Mouse (Mus musculus) kidney, postnatal 25 days (tissue): Measurements from ENCODE around the gene Sumf2.
"Not testable (repeated sequence)": the region's sequence is repeated elsewhere in the genome, so short reads cannot be mapped to it uniquely, and the experiment has no call there.

Experiments used
- DNase-seq, 2 experiments: peaks; one replicate each; pipeline ENCODE4 v3.0.0; 2021; ENCODE audit warnings: mixed read lengths in 2 of 2

The Sumf2 gene

DNA sequence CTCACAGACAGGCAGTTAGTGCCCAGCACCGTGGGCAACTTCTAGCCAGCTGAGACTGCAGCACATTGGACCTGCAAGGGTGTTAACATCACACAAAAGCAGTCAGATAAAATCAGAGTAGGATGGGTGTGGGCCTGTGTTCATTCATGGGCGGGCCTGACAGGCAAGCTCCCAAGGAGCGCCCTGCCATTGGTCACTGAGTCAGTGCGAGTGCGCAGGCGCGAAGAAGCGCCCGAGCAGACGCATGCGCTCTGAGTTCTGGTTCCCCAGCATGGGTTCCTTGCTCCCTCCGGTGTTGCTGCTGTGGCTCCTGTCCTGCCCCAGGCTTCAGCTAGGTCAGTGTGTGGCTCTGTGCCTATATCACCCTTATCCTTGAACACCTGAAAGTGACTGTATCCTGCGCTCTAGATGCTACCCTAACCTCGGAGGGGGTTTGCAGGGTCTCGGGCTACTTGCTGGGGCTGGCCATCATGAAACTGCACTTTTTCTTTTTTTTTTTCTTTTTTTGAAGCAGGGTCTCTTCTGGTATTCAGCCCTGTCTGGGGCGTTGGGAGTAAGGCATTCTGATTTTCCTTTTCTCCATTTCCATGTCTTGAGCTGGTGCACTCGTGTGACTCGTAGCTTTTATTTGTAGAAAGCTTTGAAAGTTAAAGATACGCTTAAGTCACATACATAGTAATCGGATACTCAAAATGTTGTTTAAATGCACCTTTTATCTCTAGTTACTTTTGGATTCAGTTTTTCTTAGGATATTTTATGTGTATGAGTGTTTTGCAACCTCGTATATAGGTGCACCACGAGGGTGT is at the start of gene Sumf2:
TSS of gene Sumf2 (plus strand) at position 235 of the 806 bp plus-strand sequence.
- peak; percentile 95 to 97 for DNase-seq

DNA sequence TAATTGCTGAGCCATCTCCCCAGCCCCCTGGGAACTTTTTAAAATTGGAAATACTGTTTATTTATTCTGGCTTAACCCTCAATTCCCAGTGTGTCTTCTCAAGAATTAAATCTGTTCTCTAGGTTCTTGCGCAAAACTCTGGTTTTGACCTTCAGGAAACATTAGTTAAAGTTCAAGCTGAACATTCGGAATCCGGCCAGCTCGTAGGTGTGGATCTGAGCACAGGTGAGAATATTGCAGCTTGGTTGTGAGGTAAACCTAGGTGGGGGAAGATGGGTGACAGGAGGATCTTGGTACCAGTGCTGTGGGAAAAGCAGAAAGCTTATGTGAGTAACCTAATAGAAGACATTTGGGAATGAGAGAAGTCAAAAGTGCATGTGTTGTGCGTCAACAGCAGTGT is 1.9 kb upstream of the Sumf2 start:
- DNase-seq = no peak

DNA sequence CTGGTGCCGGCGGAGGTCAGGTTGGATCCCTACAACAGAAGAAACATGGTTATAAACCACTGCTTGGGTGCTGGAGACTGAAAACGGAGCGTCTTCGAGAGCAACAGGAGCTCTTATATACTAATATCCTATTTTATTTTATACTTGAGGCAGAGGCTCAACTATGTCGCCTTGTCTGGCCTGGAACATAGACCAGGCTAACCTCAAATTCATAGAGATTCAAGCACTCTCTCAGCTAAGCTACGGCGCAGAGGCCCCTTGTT is 703 bp downstream of the Sumf2 start:
- no peak for DNase-seq

DNA sequence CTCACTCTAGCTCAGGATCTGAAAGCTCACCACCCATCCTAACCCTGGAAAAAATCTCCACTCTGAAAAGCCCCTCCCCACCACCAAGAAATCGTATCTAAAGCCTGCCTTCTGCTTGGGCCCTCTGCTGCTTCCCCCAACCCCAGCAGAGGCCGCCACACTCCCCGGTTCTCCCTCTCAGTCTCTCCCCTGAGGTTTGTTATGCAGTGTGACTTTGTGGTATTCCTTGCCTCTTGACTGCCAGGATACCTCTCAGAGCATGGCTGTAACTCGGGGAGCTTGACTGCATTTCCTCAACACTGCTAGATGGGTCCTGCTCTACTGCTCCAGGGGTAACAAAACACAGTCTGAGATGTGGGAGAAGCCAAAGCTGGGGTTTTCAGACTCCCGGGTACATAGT is 8.4 kb downstream of the Sumf2 start:
- no peak for DNase-seq

DNA sequence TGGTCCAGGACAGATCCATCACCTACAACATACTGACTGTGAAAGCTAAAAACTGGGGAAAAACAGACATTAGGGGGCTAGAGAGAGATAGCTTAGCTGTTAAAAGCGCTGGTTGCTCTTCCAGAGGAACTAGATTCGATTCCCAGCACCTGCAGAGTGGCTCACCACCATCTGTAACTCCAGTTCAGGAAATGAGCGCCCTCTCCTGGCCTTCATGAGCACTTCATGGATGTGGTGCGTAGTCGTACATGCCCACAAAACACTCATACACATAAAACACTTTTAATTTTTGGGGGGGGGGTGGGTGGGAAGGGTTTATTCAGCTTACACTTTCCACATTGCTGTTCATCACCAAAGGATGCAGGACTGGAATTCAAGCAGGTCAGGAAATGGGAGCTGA is 9.6 kb downstream of the Sumf2 start:
- no peak for DNase-seq

DNA sequence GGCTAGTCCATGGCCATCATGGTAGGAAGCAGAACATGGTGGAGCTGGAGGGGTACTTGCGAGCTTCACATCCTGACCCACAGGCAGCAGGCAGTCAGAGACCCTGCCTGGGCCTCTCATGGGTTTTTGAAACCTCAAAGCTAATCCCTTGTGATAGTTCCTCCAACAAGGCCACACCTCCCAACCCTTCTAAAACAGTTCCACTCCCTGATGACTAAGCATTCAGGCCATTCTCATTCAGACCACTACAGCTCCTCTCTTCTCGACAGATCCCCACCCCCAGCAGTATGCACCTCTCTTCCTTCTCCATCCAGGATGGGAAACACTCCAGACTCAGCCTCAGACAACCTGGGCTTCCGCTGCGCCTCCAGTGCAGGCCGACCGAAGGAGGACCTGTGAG is 15.5 kb downstream of the Sumf2 start:
- no peak for DNase-seq

DNA sequence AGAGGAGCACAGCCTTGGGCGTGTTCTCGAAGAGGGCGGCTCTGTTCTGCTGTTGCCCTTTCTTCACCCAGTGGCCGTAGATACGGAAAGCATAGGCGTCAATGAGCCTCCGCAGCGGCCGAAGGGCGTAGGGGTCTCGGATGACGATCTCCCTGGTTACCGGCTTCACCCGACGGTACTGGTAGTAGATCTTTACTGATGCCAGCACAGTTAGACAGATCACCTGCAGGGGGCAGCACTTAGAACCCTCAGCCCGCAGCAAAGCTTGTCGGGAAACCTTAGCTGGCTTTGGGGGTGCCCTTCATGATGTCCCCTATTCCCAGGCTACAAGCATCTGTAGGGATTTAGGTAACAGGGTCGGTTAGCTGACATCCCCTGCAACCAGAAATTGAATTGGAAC is 17.7 kb downstream of the Sumf2 start:
- peak; percentile 57 to 66 for DNase-seq

DNA sequence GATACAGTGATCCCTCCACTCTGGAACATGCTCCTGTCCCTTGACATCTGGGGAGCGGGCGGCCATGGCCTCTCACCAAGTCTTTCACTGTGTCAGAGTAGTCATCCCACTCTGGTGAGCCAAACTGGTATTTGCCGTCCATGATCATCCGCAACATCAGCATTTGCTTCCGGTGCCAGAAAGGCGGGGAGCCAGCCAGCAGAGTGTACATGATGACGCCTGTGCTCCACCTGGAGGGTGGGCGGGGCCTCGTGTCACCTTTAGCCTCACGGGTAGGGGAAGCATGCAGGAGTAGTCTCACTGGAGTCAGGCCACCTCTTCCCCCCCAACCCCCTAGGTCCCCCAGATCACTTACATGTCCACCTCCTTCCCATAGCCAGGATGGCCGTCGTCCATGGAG is 19.1 kb downstream of the Sumf2 start:
- DNase-seq = no peak

DNA sequence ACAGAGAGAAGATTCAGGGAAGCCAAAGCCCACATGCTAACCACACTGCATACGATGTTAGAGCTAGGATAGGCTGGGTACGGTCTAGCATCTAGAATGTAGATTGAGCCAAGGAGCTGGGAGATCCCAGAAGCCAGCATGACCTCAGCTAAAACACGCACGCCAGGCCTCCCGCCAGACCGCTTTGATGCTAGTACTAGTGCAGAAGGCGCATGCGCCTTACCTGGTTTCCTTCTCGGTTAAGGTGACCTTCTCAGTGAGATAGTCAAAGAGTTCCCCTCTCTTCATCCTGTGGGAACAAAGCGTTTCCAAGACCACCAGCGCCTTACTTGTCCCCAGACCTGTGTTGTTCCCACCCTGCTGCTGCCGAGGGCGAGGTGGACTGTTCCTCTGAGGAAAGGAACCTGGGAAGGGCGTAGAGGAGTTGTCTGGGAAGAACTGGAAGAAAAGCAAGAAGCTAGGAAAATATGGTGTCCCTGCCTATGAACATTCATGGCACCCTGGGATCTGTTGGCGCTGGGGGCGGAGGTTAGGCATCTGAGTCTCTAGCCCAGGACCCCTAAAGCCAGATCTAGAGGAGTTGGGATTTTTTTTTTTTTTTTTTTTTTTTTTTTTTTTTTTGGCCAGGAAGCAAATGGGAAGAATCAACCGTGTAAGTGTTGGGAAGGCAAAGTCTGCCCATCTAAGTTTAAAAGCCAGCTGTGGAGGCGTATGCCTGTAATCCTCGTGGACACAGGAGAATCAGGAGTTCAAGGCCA is 22.6 kb downstream of the Sumf2 start:
- no peak for DNase-seq

DNA sequence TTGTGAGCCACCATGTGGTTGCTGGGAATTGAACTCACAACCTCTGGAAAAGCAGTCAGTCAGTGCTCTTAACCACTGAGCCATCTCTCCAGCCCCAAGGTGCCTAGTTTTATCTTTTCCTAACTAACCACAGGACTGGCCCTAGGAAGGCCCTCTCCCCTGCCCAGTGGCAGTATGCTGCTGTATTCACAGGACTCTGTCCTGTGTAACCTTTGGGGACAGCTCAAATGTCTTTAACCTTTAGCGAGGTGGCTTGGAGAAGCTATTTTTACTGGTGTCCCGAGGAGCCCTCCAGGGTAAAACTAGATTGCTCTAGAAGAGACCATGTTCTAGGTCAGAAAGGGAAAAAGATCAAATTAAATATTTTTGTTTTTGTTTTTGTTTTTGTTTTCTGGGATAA is 24.5 kb downstream of the Sumf2 start:
- DNase-seq = no peak

DNA sequence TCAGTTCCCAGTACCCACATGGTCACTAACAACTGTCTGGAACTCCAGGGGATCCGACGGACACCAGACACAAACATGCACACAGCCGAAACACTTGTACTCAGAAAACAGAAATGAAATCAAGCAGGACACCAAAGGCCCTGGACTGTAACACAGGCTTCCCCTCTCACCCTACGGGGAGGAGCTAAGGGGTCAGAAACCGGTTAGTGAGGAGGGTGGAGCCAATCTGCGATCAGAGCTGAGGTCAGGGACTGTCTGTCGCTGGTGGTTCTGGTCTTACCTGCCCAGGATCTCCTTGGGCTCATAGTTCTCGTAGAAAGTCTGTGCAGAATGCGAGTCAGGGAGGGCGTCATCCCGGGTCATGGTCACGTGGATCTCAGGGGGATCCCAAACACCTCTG is 27.2 kb downstream of the Sumf2 start:
- DNase-seq = no peak

DNA sequence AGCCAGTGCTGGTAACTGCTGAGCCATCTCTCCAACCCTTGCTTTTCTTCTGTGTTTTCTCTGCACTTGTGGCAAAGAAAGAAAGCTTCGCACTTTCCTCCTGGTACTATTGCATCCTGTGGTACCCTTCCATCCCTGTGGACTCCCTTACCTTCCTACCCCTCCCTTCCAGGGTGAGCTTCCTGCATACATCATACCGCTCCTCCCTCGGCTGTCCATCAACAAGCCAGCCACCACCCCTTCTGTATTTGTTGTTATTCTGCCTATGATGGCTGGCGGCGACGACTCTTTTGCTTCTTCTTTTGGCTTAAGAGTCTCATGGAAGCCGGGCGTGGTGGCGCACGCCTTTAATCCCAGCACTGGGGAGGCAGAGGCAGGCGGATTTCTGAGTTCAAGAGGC is 28.3 kb downstream of the Sumf2 start:
- no peak for DNase-seq

DNA sequence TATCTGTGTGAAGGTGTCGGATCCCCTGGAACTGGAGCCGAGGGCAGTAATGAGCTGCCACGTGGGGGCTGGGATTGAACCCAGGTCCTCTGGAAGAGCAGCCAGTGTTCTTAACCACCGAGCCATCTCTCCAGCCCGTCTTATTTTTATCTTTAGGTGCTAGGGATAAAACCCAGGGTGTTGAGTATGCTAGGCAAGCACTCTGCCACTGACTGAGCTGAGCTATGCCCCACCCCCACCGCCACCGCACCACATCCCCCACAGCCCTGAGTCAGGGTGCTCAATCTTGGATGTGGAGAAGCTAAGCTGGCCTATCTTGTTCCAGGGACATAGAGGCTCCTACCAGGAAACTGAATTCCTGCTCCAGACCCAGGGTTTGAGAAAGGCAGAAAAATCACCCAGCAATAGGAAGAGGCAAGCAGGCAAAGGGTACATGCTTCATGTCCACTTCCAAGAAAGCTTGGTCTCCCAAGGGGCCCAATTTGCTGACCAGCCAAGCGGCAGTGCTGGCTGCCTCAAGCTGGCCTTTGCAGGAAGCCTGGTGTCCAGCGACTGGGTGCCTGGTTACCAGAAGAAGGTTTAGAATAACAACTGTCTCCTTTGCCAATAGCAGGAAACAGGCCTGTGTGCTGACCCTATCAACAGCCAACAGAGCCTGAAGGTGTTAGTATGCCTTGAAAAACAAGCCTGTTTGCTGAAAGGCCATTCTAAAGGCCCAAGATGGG is 31.1 kb downstream of the Sumf2 start:
- DNase-seq = peak; percentile 12 to 61

DNA sequence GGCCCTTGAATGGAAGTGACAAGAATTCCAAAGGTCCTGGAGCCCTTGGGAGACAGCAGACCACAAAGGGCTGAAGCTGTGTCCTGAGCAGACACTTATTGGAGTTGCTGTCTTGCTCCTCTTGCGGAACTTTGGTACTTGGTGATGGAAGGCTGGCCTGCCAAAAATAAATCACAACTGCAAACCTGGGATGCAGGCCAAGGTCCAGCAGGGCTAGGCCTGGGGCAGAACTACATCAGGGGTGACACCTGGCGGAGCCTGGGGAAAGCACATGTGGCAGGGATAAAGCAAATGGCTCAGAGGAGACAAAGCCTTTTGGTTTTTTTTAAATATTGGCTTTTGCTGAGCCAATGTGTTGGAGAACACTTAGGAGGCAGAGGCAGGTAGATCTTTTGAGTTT is 32.2 kb downstream of the Sumf2 start:
- peak; percentile 87 to 90 for DNase-seq

DNA sequence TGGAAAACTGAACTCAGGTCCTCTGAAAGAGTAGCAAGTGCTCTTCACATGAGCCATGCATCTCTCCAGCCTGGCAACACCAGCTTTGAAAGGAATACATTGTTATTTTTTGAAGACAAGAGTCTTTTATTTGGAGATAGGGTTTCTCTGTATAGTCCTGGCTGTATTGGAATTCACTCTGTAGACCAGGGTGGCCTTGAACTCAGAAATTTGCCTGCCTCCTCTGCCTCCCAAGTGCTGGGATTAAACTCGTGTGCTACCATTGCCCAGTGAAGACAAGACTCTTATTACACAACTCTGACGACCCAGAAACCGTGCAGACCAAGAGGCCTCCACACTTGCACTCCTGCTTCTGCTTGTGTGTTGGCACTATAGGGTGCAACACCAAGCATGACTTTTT is 33.1 kb downstream of the Sumf2 start:
- DNase-seq = no peak

DNA sequence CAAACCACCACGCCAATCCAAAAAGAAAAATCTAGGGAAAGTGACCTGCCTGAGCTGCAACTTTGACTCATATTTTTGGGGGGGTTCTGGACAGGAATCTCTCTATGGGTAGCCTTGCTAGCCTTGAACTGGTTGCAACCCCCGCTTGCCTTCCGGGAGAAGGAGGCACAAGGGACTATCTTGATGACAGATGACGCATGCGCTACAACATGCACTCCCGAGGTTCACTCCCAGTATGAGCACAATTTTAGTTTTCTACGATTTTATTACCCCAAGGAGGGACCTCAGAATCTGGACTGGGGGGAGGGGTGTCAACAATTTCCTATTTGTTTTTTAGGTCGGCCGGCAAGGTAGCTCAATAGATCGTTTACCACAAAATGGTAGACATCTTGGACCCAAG is 39.5 kb downstream of the Sumf2 start:
- DNase-seq = peak in 1 of 2 experiments; percentile 44

DNA sequence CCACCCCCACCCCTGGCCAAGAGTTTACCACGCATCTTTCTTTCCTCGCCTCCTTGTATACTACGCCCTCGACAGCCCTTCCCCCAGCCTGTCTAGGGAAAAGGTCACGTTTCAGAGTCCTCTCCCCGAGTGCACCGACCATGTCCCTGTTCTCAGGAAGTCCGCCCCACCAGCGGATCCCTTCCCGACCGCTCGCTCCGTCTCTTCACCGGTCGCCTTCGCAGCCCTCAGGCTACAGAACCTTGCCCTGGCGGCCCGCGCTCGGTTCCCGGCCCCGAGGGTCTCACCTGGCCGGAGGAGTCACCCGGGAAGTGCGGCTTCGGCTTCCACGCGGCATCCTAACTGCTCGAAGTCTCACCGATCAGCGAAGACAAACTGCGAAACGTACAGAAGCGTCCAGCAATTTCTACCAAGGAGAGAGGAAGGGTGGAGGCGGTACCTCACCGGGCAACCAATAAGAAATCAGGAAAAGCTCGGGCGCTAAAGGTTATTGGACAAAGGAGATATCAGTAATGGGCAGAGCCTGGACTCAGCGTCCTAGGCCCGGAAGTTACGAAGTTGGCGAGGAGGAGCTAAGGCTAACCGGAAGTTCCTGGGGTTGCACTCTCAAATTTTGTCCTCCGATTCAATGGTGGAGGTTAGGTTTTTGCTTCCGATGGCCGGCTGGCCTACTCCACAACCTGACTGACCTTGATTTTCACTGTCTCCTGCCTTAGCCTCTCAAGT is 40.3 kb downstream of the Sumf2 start, which contains the start of gene Chchd2:
TSS of gene Chchd2 (minus strand) at position 560 of the 726 bp plus-strand sequence.
- peak; percentile 94 to 97 for DNase-seq

DNA sequence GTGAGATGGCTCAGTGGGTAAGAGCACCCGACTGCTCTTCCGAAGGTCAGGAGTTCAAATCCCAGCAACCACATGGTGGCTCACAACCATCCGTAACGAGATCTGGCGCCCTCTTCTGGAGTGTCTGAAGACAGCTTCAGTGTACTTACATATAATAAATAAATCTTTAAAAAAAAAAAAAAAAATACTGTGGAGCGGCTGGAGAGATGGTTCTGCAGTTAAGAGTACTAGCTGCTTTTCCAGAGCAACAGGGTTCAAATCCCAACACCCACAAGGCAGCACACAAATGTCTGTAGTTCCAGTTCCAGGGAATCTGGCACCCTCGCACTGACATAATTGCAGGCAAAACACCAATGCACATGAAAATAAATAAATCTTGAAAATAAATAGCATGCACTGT is 43.6 kb downstream of the Sumf2 start:
- DNase-seq = not testable (repeated sequence)

DNA sequence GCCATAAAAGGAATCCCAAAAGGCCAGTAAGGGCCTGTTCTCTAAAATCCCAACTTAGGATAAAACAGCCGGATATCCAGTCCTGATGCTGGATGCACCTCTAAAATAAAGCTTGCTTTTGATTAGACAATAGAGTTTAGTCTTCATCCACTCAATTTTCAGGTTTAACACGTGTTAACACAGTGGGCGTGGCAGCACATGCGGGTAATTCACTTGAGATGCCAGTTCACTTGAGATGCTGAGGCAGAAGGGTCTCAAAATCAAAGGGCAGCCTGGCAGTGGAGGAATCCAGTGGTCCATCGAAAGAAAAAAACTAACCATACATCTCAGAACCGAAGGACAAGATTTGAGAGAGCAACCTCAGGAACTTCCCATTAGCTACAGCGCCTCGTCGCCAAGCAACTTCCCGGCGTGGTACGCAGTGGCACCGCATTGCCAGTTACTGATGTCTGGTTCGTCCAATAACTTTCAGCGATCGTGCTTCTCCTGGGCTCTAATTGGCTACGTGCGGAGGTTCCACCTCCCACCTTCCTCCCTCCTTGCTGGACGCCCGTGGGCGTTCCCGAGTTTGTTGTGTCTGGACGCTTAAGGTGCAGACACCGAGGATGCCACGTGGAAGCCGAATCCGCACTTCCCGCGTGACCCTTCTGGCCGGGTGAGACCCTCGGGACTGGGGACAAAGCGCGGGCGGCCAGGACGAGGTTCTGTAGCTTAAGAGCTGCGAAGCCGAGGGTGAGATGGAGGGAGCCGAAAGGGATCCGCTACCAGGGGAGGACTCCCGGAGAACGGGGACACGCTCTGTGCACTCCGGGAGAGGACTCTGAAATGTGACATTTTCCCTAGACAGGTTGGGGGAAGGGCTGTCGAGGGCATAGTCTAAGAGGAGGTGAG is 48.7 kb downstream of the Sumf2 start, which contains the start of gene Zbed5:
TSS of gene Zbed5 (plus strand) at position 526 of the 891 bp plus-strand sequence.
- DNase-seq = peak; percentile 92 to 95

DNA sequence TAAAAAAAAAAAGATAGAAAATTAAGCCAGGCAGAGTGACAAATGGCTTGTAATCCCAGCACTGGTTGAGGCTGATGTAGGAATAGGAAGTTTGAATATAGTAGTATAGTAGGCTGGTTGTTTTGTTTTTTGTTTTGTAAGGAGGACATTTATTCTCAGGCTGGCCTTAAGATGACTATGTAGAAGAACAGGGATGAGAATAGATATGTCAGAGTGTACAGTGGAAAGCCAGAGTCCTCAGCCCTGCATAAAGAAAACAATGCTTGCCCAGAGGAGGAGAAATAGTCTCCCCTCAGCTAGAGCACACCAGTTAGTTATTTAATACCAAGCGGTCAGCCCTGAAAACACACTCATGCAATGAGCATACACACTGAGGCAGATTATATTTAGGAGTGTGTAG is 51.7 kb downstream of the Sumf2 start, which contains the start of gene Phkg1:
TSS of gene Phkg1 (minus strand) at position 101 of the 400 bp plus-strand sequence.
- DNase-seq = no peak

DNA sequence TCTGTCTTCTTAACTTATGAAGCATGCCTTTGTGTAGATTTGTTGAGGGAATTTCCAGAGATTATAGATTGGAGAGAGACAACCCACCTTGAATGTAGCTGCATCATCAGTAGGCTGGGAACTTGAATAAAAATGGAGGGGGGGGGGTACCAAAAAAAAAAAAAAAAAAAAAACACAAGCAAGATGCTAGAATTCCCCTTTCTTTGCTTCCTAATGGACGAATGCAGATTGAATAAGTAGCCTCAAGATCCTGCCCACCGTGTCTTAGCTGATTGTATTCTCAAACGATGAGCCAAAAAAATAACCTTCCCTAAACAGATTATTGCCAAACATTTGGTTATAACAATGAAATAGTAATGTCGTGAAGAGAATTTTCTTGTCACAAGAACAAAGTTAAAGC is 61.0 kb downstream of the Sumf2 start:
- DNase-seq = no peak
